Mouse (Mus musculus) lung, adult 2 months (tissue): ENCODE data around the gene Prss42. TPM values are rescaled to one million over a fixed set of nuclear protein-coding genes. Genes with fewer than 3 reads are reported as not detected.

Experiments
- DNase-seq: peaks from one replicate; pipeline ENCODE4 v3.0.0; 2022
- H3K4me1 ChIP-seq: fragments of 200-500 bp; 2 replicates; pipeline ENCODE4 v1.6.1; 2011; ENCODE audit warnings: low read length; ENCODE audit not compliant: control insufficient read depth, insufficient read depth
- H3K4me3 ChIP-seq: fragments of 200-500 bp; replicated peaks from 2 replicates; pipeline ENCODE3; 2011; ENCODE audit warnings: low read depth, mild to moderate bottlenecking, control low read depth, low read length; ENCODE audit errors: extremely low read depth
- CTCF ChIP-seq: fragments of 200-500 bp; IDR thresholded peaks from 2 replicates; pipeline ENCODE4 v1.5.1; 2011; ENCODE audit warnings: mild to moderate bottlenecking, low read length, control low read depth; ENCODE audit not compliant: insufficient read depth
- POLR2A ChIP-seq: fragments of 200-500 bp; IDR thresholded peaks from 2 replicates; pipeline ENCODE4 v1.6.1; 2011; ENCODE audit warnings: low read depth, mild to moderate bottlenecking, control low read depth, low read length, borderline replicate concordance; ENCODE audit errors: extremely low read depth
- WGBS: fragments of 180-500 bp; shearing (Covaris S2); methylation state at CpG from one replicate; pipeline ENCODE4 v1.1.7; 2018; 5-methylcytosine and 5-hydroxymethylcytosine counted together
- polyA plus RNA-seq: library from polyadenylated mRNA; depleted of rRNA; stranded (reverse); fragments of >200 nt; gene quantifications from 2 replicates; pipeline ENCODE4 v1.2.3, GENCODE M21; 2012; rRNA removed

The Prss42 gene
- polyA plus RNA-seq, result not detected in 2 replicates

- TF ChIP-seq CTCF, result no peak
- no peak for TF ChIP-seq POLR2A
- H3K4me3 ChIP-seq, result no peak within 1 kb of the TSS
- DNase-seq, result no peak
- no peaks in the 10 kb centered on the region for H3K4me1 ChIP-seq
- 91% methylated on average over 14 of the region's 14 CpGs for WGBS
Observed at GRCm38 (mm10) chr9:110797866-110798265, at the start of gene Prss42. Prss42 (plus strand) TSS chr9:110798166.

GRCm38 (mm10) chr9:110748451-110748850 is 49.5 kb upstream of the Prss42 start:
- H3K4me3 ChIP-seq, result no peak overlapping the region
- no peak for DNase-seq
- WGBS, result 71% methylated on average over 2 of the region's 2 CpGs
- no peak for TF ChIP-seq POLR2A
- TF ChIP-seq CTCF, result no peak
- no peaks in the 10 kb centered on the region for H3K4me1 ChIP-seq

- DNase-seq, result no peak
- H3K4me1 ChIP-seq, result no peaks in the 10 kb centered on the region
- TF ChIP-seq POLR2A, result no peak
- TF ChIP-seq CTCF, result no peak
- whole genome bisulfite sequencing, result 37% methylated on average over 14 of the region's 14 CpGs
- no peak overlapping the region for H3K4me3 ChIP-seq
Observed at GRCm38 (mm10) chr9:110750404-110751187, 47.4 kb upstream of the Prss42 start.

- no peak for DNase-seq
- TF ChIP-seq POLR2A (no peak), CTCF (no peak)
- H3K4me1 ChIP-seq, result no peaks in the 10 kb centered on the region
- WGBS, result 75% methylated on average over 5 of the region's 5 CpGs
- H3K4me3 ChIP-seq, result no peak overlapping the region
Observed at GRCm38 (mm10) chr9:110751412-110751811, 46.6 kb upstream of the Prss42 start.

- no peak for TF ChIP-seq CTCF
- Histone ChIP-seq H3K4me1 (no peaks in the 10 kb centered on the region), H3K4me3 (no peak overlapping the region)
- WGBS, result 78% methylated on average over 4 of the region's 4 CpGs
- no peak for DNase-seq
Observed at GRCm38 (mm10) chr9:110752917-110753435, 45.0 kb upstream of the Prss42 start.

- no peak for DNase-seq
- TF ChIP-seq POLR2A (no peak), CTCF (no peak)
- Histone ChIP-seq H3K4me1 (no peaks in the 10 kb centered on the region), H3K4me3 (no peak overlapping the region)
- WGBS, result 81% methylated on average over 4 of the region's 4 CpGs
Observed at GRCm38 (mm10) chr9:110753773-110754172, 44.2 kb upstream of the Prss42 start.

- WGBS, result 86% methylated on average over 5 of the region's 5 CpGs
- no peak for DNase-seq
- TF ChIP-seq CTCF (no peak), POLR2A (no peak)
- no peaks in the 10 kb centered on the region for H3K4me1 ChIP-seq
- H3K4me3 ChIP-seq, result no peak overlapping the region
Observed at GRCm38 (mm10) chr9:110757816-110758215, 40.1 kb upstream of the Prss42 start.

- peak; percentile 25 for DNase-seq
- Histone ChIP-seq H3K4me1 (no peaks in the 10 kb centered on the region), H3K4me3 (no peak overlapping the region)
- TF ChIP-seq POLR2A (no peak), CTCF (no peak)
- 60% methylated on average over 8 of the region's 8 CpGs for WGBS
Observed at GRCm38 (mm10) chr9:110758605-110759004, 39.4 kb upstream of the Prss42 start.

- Histone ChIP-seq H3K4me1 (no peaks in the 10 kb centered on the region), H3K4me3 (no peak overlapping the region)
- no peak for TF ChIP-seq POLR2A
- peak; percentile 84 for TF ChIP-seq CTCF
- 67% methylated on average over 2 of the region's 2 CpGs for WGBS
- DNase-seq, result peak; percentile 49
Observed at GRCm38 (mm10) chr9:110759265-110759664, 38.7 kb upstream of the Prss42 start.

GRCm38 (mm10) chr9:110760886-110761285 is 37.1 kb upstream of the Prss42 start:
- TF ChIP-seq CTCF (no peak), POLR2A (no peak)
- DNase-seq, result no peak
- Histone ChIP-seq H3K4me1 (no peaks in the 10 kb centered on the region), H3K4me3 (no peak overlapping the region)
- 87% methylated on average over 8 of the region's 8 CpGs for WGBS

- H3K4me3 ChIP-seq, result no peak overlapping the region
- H3K4me1 ChIP-seq, result no peaks in the 10 kb centered on the region
- WGBS, result 72% methylated on average over 10 of the region's 10 CpGs
- TF ChIP-seq POLR2A, result no peak
- no peak for TF ChIP-seq CTCF
- DNase-seq, result no peak
Observed at GRCm38 (mm10) chr9:110762763-110763162, 35.2 kb upstream of the Prss42 start.
